Mouse (Mus musculus): ENCODE measurements at regions not wholly inside any gene's neighbourhood (a gene's known extent, or its start where the extent isn't known, plus 50 kb on each side); places are given as distances from the start of the nearest gene placed in this dataset.

DNA sequence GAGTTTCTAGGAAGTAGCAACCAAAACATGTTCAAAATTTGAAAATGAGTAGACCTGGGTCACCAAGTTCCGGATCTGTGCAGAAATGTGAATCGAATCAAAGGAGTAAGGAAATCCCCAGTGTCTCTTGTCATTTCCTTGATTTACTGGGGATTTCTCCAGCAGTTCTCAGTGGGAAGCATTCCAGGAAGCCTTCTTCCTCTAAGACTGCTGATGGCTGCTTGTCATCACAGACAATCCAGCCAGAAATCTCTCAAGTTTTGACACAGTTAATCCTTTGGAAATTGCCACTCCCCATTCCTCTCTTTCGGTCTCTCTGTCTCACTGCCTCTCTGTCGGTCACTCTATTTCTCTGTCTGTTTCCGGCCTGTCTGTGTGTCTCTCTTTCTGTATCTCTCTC is 624.3 kb downstream of the Slc22a22 start:
- Histone ChIP-seq H3K27me3 (ENCODE audit: control insufficient read depth, insufficient read depth, low read length) (no peaks in the 10 kb centered on the region), H3K36me3 (ENCODE audit: control insufficient read depth, insufficient read depth, low read length) (no peaks in the 10 kb centered on the region), H3K27ac (ENCODE audit: insufficient read depth, low read depth, low read length) (no peak overlapping the region), H3K4me3 (ENCODE audit: low read depth, low read length) (no peak overlapping the region), H3K4me1 (ENCODE audit: control insufficient read depth, insufficient read depth, insufficient read length, low read length) (no peaks in the 10 kb centered on the region)
- 71% methylated on average over 5 of the region's 5 CpGs for WGBS
- TF ChIP-seq CTCF (IDR thresholded peaks at IDR 0.05; ENCODE audit: extremely low read depth, insufficient read length, insufficient replicate concordance, low read depth, low read length) (no peak), POLR2A (IDR thresholded peaks at IDR 0.05; ENCODE audit: low read depth, low read length) (no peak)

DNA sequence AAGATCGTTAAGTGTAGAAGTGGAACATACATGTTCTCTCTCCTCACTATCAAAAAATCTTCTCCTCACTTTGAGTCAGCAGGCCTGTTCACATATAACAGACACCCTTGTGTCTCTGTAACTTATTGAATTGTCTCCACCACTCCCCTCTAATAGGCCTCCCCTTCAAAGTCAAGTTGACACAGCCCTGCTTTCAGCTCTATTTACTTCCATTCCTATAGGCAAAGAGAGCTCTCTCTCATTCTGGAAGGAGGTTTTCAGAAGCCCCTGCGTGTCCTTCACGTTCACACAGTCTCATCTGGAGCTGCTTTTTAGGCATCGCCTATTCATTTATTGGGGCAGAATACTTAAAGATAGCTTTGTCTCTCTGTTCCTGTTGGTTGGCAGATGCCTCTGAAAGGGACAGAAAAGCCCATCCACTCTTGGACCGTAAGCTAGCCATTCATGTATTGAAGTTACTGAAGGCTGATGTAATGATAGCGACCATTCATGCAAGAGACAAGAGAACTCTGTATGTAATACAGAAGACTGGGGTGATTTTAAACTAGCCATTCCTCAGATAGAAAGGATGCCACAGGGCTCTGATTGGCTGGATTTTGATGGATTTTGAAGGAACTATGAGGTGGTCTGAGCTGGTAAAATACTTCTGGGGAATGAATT is 629.8 kb downstream of the Slc22a22 start:
- no peaks in the 10 kb centered on the region for H3K27me3 ChIP-seq (ENCODE audit: control insufficient read depth, insufficient read depth, low read length)
- no peak for TF ChIP-seq POLR2A (IDR thresholded peaks at IDR 0.05; ENCODE audit: low read depth, low read length)
- TF ChIP-seq CTCF (IDR thresholded peaks at IDR 0.05; ENCODE audit: extremely low read depth, insufficient read length, insufficient replicate concordance, low read depth, low read length), result no peak
- H3K36me3 ChIP-seq (ENCODE audit: control insufficient read depth, insufficient read depth, low read length), result no peaks in the 10 kb centered on the region
- H3K4me3 ChIP-seq (ENCODE audit: low read depth, low read length), result no peak overlapping the region
- H3K4me1 ChIP-seq (ENCODE audit: control insufficient read depth, insufficient read depth, insufficient read length, low read length), result no peaks in the 10 kb centered on the region
- 90% methylated on average over 6 of the region's 6 CpGs for WGBS
- no peak overlapping the region for H3K27ac ChIP-seq (ENCODE audit: insufficient read depth, low read depth, low read length)

DNA sequence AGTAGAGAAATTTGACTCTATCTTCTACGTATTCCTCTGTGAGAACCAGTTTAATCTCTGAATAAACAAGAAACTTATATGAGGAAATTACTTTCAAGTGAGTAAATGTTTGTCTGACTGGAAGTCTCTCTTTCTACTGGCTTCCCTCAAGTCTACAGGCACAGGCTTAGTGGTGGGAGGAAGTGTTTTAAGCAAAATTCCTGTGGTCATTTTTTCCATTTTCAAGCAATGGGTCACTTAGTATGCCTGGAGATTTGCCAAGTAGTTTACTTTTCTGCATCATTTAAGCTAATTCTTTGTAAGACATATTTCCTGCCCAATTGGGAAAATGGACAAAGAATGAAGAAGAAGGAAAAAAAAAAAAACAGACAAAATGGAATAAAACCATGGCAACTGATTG is 632.9 kb downstream of the Slc22a22 start:
- 39% methylated on average over 1 of the region's 1 CpGs for WGBS
- TF ChIP-seq POLR2A (IDR thresholded peaks at IDR 0.05; ENCODE audit: low read depth, low read length) (no peak), CTCF (IDR thresholded peaks at IDR 0.05; ENCODE audit: extremely low read depth, insufficient read length, insufficient replicate concordance, low read depth, low read length) (no peak)
- Histone ChIP-seq H3K27me3 (ENCODE audit: control insufficient read depth, insufficient read depth, low read length) (no peaks in the 10 kb centered on the region), H3K4me1 (ENCODE audit: control insufficient read depth, insufficient read depth, insufficient read length, low read length) (no peaks in the 10 kb centered on the region), H3K36me3 (ENCODE audit: control insufficient read depth, insufficient read depth, low read length) (no peaks in the 10 kb centered on the region), H3K27ac (ENCODE audit: insufficient read depth, low read depth, low read length) (no peak overlapping the region), H3K4me3 (ENCODE audit: low read depth, low read length) (no peak overlapping the region)

DNA sequence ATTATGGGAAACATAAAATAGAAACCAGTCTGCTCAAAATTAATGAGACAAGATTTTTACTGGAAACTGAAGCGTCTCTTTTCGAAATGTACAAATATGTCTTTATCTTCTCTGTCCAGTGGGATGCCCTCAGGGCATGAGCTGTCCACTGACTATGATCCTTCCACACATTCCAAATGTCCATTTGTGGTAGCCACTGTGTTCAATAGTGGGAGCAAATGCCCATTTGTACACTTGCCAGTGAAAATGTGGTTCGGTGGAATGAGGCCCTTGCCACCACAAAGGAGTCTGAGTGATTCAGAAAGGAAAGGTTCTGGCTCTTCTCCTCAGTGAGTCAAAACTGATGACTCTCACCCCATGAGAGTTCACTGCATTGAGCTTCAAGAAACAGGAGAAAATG is 635.9 kb downstream of the Slc22a22 start:
- 92% methylated on average over 3 of the region's 3 CpGs for WGBS
- H3K27me3 ChIP-seq (ENCODE audit: control insufficient read depth, insufficient read depth, low read length), result no peaks in the 10 kb centered on the region

DNA sequence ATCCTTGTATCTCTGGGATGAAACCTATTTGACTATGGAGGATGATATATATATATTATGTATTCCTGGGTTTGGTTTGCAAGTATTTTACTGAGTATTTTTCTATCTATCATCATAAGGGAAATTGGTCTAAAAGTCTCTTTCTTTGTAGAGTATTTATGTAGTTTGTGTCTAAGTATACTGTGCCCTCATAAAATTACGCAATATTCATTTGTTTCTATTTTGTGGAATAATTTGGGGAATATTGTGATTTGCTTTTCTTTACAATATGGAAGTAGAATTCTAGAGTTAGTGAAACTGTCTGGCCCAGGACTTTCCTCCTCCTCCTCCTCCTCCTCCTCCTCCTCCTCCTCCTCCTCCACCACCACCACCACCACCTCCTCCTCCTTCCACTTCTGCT is 640.1 kb downstream of the Slc22a22 start:
- Histone ChIP-seq H3K27me3 (ENCODE audit: control insufficient read depth, insufficient read depth, low read length) (no peaks in the 10 kb centered on the region), H3K4me3 (ENCODE audit: low read depth, low read length) (no peak overlapping the region), H3K4me1 (ENCODE audit: control insufficient read depth, insufficient read depth, insufficient read length, low read length) (no peaks in the 10 kb centered on the region), H3K27ac (ENCODE audit: insufficient read depth, low read depth, low read length) (no peak overlapping the region), H3K36me3 (ENCODE audit: control insufficient read depth, insufficient read depth, low read length) (no peaks in the 10 kb centered on the region)
- no peak for TF ChIP-seq CTCF (IDR thresholded peaks at IDR 0.05; ENCODE audit: extremely low read depth, insufficient read length, insufficient replicate concordance, low read depth, low read length)
- TF ChIP-seq POLR2A (IDR thresholded peaks at IDR 0.05; ENCODE audit: low read depth, low read length), result no peak
- 90% methylated on average over 1 of the region's 1 CpGs for WGBS

More for the DNA sequence above, 635.9 kb downstream of the Slc22a22 start:
- H3K27ac ChIP-seq (ENCODE audit: insufficient read depth, low read depth, low read length), result no peak overlapping the region
- H3K4me3 ChIP-seq (ENCODE audit: low read depth, low read length), result no peak overlapping the region
- no peaks in the 10 kb centered on the region for H3K4me1 ChIP-seq (ENCODE audit: control insufficient read depth, insufficient read depth, insufficient read length, low read length)
- TF ChIP-seq CTCF (IDR thresholded peaks at IDR 0.05; ENCODE audit: extremely low read depth, insufficient read length, insufficient replicate concordance, low read depth, low read length), result no peak
- TF ChIP-seq POLR2A (IDR thresholded peaks at IDR 0.05; ENCODE audit: low read depth, low read length), result no peak
- H3K36me3 ChIP-seq (ENCODE audit: control insufficient read depth, insufficient read depth, low read length), result no peaks in the 10 kb centered on the region

DNA sequence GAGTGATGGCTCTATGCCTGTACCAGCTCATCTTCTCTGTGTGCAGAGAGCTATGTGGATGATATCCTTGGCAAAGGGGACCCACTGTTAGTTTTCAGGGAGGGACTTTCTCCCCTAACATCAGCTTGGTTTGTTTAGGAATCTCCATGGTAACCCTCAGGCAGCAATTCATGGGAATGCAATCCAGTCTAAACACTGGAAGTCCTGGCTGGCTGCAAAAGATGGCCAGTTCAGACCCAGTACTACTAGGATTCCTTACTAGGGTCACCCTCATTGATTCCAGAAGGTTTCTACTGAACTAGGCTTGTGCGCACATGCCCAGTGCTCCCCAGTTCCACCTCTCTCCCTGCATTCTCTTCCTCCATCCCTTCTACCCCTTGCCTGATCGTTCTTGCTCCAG is 642.8 kb downstream of the Slc22a22 start:
- no peaks in the 10 kb centered on the region for H3K36me3 ChIP-seq (ENCODE audit: control insufficient read depth, insufficient read depth, low read length)
- H3K4me1 ChIP-seq (ENCODE audit: control insufficient read depth, insufficient read depth, insufficient read length, low read length), result no peaks in the 10 kb centered on the region
- no peak overlapping the region for H3K27ac ChIP-seq (ENCODE audit: insufficient read depth, low read depth, low read length)
- WGBS, result 80% methylated on average over 2 of the region's 2 CpGs
- TF ChIP-seq CTCF (IDR thresholded peaks at IDR 0.05; ENCODE audit: extremely low read depth, insufficient read length, insufficient replicate concordance, low read depth, low read length) (no peak), POLR2A (IDR thresholded peaks at IDR 0.05; ENCODE audit: low read depth, low read length) (no peak)
- H3K27me3 ChIP-seq (ENCODE audit: control insufficient read depth, insufficient read depth, low read length), result no peaks in the 10 kb centered on the region
- no peak overlapping the region for H3K4me3 ChIP-seq (ENCODE audit: low read depth, low read length)

DNA sequence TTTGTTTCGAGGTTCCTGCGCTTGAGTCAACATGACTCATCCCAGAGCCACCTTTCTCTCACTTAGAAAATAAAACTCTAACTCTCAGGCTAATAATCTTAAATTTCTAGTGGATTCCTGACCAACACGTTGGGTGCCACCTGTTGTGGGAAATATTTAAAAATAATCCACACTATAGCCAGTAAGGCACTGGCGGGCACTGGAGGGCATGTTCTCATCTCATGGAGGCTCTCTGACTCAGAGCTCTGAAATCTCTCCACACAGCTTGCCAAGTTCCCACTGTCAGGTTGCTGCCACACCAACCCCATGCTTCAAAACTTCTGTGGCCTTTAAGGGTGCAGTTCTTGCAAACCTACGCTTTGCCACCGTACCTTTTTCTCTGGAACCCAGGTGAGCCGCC is 644.8 kb downstream of the Slc22a22 start:
- H3K27ac ChIP-seq (ENCODE audit: insufficient read depth, low read depth, low read length), result no peak overlapping the region
- no peaks in the 10 kb centered on the region for H3K27me3 ChIP-seq (ENCODE audit: control insufficient read depth, insufficient read depth, low read length)
- no peaks in the 10 kb centered on the region for H3K36me3 ChIP-seq (ENCODE audit: control insufficient read depth, insufficient read depth, low read length)
- 94% methylated on average over 7 of the region's 7 CpGs for WGBS
- H3K4me3 ChIP-seq (ENCODE audit: low read depth, low read length), result no peak overlapping the region
- no peaks in the 10 kb centered on the region for H3K4me1 ChIP-seq (ENCODE audit: control insufficient read depth, insufficient read depth, insufficient read length, low read length)
- TF ChIP-seq CTCF (IDR thresholded peaks at IDR 0.05; ENCODE audit: extremely low read depth, insufficient read length, insufficient replicate concordance, low read depth, low read length), result no peak
- no peak for TF ChIP-seq POLR2A (IDR thresholded peaks at IDR 0.05; ENCODE audit: low read depth, low read length)
